Mouse (Mus musculus) megakaryocyte, embryonic 14.5 days (primary cell): ENCODE results near the gene Hoxa11. TPM values are rescaled to one million over a fixed set of nuclear protein-coding genes. Genes with fewer than 3 reads are reported as not detected.

Source experiments
- H3K27me3 ChIP-seq: replicated peaks from 2 replicates; pipeline ENCODE3; 2012; ENCODE audit warnings: inconsistent platforms
- H3K36me3 ChIP-seq: replicated peaks from 2 replicates; pipeline ENCODE3; 2012; ENCODE audit warnings: low read length, inconsistent platforms, mixed read lengths
- H3K4me1 ChIP-seq: 2 replicates; pipeline ENCODE4 v1.6.1; 2012; ENCODE audit warnings: inconsistent platforms
- H3K4me3 ChIP-seq: replicated peaks from 2 replicates; pipeline ENCODE3; 2012; ENCODE audit warnings: moderate library complexity, mild to moderate bottlenecking, inconsistent platforms
- H3K9me3 ChIP-seq: 2 replicates; pipeline ENCODE4 v1.6.1; 2012; ENCODE audit warnings: inconsistent platforms
- FLI1 ChIP-seq: IDR thresholded peaks from 2 replicates; pipeline ENCODE4 v1.6.1; 2012; ENCODE audit warnings: low read length, inconsistent platforms, mixed read lengths
- GATA1 ChIP-seq: IDR thresholded peaks from 3 replicates; pipeline ENCODE4 v1.6.1; 2012; ENCODE audit warnings: mixed read lengths, low read length, inconsistent platforms, borderline replicate concordance
- polyA plus RNA-seq: library from polyadenylated mRNA; stranded (reverse); fragments of >175 nt; gene quantifications from 2 replicates; pipeline ENCODE4 v1.2.3, GENCODE M21; 2012; ENCODE audit warnings: low replicate concordance; ENCODE audit not compliant: insufficient read depth

Hoxa11 gene
- polyA plus RNA-seq, 1 experiment: not detected

- peaks cover 69% of the 10 kb centered on the region for H3K4me1 ChIP-seq
- TF ChIP-seq GATA1: no peak
- no peak for TF ChIP-seq FLI1
- no peaks in the 10 kb centered on the region for H3K9me3 ChIP-seq
- H3K27me3 ChIP-seq: peaks cover 93% of the 10 kb centered on the region
- H3K4me3 ChIP-seq: peak overlapping the region; percentile 53
- H3K36me3 ChIP-seq: no peaks in the 10 kb centered on the region
Observed at GRCm38 (mm10) chr6:52227470-52228222, 18.0 kb downstream of the Hoxa11 start.

GRCm38 (mm10) chr6:52226569-52227257 lies 18.9 kb downstream of the Hoxa11 start:
- peaks cover 69% of the 10 kb centered on the region for H3K4me1 ChIP-seq
- peaks cover 93% of the 10 kb centered on the region for H3K27me3 ChIP-seq
- peak overlapping the region; percentile 91 for H3K4me3 ChIP-seq
- H3K9me3 ChIP-seq: no peaks in the 10 kb centered on the region
- TF ChIP-seq FLI1: no peak
- no peak for TF ChIP-seq GATA1
- no peaks in the 10 kb centered on the region for H3K36me3 ChIP-seq

DNA sequence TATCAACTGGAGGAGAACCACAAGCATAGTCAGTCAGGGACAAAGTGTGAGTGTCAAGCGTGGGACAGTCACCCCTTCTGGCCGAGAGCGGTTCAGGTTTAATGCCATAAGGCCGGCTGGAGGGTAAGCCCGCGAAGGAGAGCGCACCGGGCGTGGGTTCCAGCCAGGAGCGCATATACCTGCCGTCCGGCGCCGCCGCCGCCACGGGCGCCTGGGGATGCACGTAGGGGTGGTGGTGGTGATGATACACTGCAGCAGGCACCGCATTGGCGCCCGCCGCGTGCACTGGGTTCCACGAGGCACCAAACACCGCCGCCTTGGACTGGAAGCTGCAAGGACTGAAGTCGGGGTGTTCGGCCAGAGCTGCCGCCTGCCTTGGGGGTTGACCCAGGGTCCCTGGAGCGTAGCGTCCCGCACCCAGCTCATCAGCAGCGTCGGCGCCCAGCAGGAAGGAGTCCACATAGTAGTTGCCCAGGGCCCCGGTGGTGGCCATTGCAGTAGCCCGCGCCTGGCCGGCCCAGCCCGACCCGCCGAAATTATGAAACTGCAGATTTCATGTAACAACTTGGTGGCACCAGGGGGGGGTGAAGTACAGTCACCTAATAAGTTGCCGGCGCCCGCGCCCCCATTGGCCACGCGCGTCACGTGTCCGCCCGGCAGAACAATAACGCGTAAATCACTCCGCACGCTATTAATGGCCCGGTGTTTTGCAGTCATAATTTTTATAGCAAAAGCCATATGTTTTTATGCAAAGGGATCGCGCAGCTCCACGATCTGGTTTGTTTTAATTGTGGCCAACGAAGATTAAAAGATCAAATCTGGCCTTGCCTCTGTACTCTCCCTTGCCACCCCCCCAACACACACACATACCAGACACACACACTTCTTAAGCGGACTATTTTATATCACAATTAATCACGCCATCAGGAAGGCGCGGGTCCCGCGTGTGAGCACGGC lies 19.7 kb downstream of the Hoxa11 start:
- H3K4me1 ChIP-seq: peaks cover 76% of the 10 kb centered on the region
- no peaks in the 10 kb centered on the region for H3K36me3 ChIP-seq
- no peak for TF ChIP-seq GATA1
- TF ChIP-seq FLI1: no peak
- no peaks in the 10 kb centered on the region for H3K9me3 ChIP-seq
- H3K4me3 ChIP-seq: peak overlapping the region; percentile 91
- H3K27me3 ChIP-seq: peaks cover 93% of the 10 kb centered on the region

DNA sequence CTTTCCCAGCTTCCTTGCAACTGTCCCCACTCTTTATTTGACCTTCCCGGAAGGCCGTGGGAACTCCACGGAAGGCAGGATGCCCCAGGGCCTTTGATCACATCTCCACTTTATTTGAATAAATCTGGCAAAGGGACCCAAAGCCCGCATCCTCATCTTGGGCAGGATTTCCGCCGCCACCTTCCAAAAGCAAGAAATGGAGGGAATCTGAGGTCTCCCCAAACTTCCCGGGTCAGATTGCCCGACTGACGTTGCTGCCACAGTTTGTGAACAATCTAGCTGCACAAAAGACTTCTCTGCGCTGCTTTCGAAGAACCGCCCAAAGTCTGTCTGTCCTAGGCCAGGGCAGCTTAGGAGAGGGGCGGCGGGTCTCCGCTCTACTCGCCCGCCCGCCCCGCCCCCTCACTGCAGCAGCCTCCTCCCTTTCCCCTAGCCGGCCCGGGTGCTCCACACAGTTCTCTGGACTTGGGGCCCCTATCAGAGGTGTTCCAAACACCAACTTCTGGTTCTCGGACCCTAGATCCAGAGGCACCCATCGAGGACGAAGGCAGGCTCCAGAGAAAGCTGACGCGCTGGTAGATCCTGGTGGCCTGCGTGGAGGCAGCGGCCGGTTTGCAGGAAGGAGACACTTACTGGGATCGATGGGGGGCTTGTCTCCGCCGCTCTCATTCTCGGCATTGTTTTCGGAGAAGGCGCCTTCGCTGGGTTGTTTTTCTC lies 20.6 kb downstream of the Hoxa11 start:
- H3K4me3 ChIP-seq: peak overlapping the region; percentile 91
- H3K4me1 ChIP-seq: peaks cover 76% of the 10 kb centered on the region
- H3K9me3 ChIP-seq: no peaks in the 10 kb centered on the region
- no peaks in the 10 kb centered on the region for H3K36me3 ChIP-seq
- H3K27me3 ChIP-seq: peaks cover 93% of the 10 kb centered on the region
- TF ChIP-seq FLI1: no peak
- no peak for TF ChIP-seq GATA1

DNA sequence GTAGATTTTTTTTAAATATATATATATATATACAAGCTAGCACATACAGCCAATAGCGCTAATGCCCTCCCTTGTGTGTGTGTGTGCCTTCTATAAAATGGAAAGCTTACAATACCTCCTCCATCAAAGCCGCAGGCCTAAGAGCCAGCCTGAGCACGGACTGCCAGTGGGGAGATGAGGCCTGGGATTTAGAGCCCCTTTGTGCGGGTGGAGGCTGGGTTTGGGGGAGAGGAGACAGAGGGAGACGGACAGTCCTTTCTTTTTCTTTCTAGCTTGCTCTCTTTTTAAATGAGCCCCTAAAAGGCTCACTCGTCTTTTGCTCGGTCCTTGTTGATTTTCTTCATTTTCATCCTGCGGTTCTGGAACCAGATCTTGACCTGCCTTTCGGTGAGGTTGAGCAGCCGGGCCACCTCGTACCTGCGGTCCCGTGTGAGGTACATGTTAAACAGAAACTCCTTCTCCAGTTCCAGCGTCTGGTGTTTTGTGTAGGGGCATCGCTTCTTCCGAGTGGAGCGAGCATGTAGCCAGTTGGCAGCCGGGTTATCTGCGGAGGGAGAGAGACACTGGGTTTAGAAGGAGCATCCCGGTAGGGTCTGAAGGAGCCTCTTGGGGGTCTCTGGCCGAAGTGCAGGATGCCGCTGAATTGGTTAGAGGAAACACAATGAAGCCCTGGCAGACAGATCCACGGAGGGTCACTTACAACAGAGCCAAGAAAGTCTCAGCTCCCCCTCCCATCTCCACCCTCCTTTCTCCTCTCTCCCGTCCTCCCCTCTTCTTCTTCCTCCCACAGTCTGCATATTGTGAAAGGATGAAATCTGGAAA lies 21.5 kb downstream of the Hoxa11 start:
- peak overlapping the region; percentile 91 for H3K4me3 ChIP-seq
- TF ChIP-seq GATA1 (no peak), FLI1 (no peak)
- H3K27me3 ChIP-seq: peaks cover 94% of the 10 kb centered on the region
- no peaks in the 10 kb centered on the region for H3K9me3 ChIP-seq
- H3K4me1 ChIP-seq: peaks cover 72% of the 10 kb centered on the region
- no peaks in the 10 kb centered on the region for H3K36me3 ChIP-seq

- H3K4me3 ChIP-seq: peak overlapping the region; percentile 38
- no peaks in the 10 kb centered on the region for H3K36me3 ChIP-seq
- TF ChIP-seq GATA1: no peak
- no peak for TF ChIP-seq FLI1
- H3K27me3 ChIP-seq: peaks cover 95% of the 10 kb centered on the region
- peaks cover 73% of the 10 kb centered on the region for H3K4me1 ChIP-seq
- no peaks in the 10 kb centered on the region for H3K9me3 ChIP-seq
Observed at GRCm38 (mm10) chr6:52222729-52223128, 22.9 kb downstream of the Hoxa11 start.

DNA sequence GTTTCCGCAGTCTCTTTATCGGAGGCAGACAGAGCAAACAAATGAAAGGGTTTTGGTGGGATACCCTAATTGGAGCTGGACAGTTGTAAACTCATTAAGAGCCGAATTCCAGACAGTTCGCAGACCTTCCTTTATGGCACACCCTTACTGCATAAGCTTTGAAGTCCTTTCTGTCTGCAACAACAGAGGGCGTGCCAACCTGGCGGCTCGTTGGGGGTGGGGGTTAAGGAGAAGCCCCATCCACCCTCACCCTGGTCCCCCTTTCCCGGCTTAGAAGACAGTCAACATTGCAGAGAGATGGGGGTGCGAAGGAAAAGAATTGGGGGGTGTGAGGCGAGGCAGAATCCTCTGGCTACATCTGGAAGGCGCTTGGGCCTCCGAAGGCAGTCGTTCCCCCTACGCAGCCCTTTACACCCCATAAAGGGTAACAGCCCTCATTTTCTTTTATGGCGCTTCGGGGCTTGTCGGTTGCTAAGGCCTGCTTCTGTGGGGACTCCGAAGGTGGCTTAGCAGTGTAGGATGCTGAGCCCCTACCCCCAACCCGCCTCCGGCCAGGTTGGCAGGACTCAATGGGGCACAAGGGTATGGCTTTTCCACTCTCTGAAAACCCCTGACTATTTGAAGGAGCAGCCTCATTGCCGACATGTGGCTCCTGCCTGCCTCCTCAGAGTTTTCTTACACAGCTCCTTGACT lies 23.5 kb downstream of the Hoxa11 start:
- H3K36me3 ChIP-seq: no peaks in the 10 kb centered on the region
- TF ChIP-seq GATA1 (no peak), FLI1 (no peak)
- H3K27me3 ChIP-seq: peaks cover 95% of the 10 kb centered on the region
- peaks cover 78% of the 10 kb centered on the region for H3K4me1 ChIP-seq
- no peaks in the 10 kb centered on the region for H3K9me3 ChIP-seq
- peak overlapping the region; percentile 94 for H3K4me3 ChIP-seq

GRCm38 (mm10) chr6:52221337-52221992 lies 24.1 kb downstream of the Hoxa11 start, which contains the start of gene Hoxa7:
Hoxa7 (minus strand) TSS chr6:52221854.
- TF ChIP-seq GATA1 (no peak), FLI1 (no peak)
- Histone ChIP-seq H3K36me3 (no peaks in the 10 kb centered on the region), H3K27me3 (peaks cover 95% of the 10 kb centered on the region), H3K4me3 (peak within 1 kb of the TSS; percentile 94), H3K9me3 (no peaks in the 10 kb centered on the region), H3K4me1 (peaks cover 84% of the 10 kb centered on the region)
